Mouse (Mus musculus) liver, adult 2 months (tissue): ENCODE data around the gene Gabbr2.

ENCODE experiments used
- CTCF ChIP-seq: fragments of 200-500 bp; IDR thresholded peaks from 2 replicates; pipeline ENCODE4 v1.5.1; 2011; ENCODE audit warnings: low read depth, low read length, control low read depth
- POLR2A ChIP-seq: fragments of 200-500 bp; IDR thresholded peaks from 2 replicates; pipeline ENCODE4 v1.6.1; 2011; ENCODE audit warnings: low read length, control low read depth; ENCODE audit not compliant: insufficient read depth; ENCODE audit errors: extremely low read depth

DNA sequence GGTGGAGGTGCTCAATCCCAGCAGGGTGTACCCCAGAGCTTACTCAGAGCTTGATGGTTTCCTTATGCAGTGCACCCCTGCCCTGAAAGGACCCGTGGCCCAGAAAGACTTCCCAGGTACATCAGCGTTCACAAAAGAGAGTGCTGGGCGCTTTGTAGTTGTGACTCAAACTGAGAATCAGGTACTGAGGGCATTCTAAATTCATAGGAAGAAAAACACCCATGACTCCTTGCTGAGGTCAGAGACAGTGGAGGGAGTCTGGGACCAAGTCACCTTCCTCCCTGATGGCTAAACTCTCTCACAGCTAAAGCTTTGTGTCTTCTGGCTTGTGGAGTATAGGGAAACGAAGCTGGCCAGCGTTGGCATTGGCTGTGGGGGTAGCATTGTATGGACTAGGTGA lies 325.3 kb downstream of the Gabbr2 start:
- no peak for TF ChIP-seq CTCF
- TF ChIP-seq POLR2A: no peak
